Mouse (Mus musculus): Measurements from ENCODE around the gene Kcnc3.

Gene Kcnc3

GRCm38 (mm10) chr7:44626966-44627365 lies 36.5 kb downstream of the Kcnc3 start:
- no peak for DNase-seq (ENCODE audit: low spot score)

GRCm38 (mm10) chr7:44628402-44629034 lies 38.1 kb downstream of the Kcnc3 start:
- DNase-seq (ENCODE audit: low spot score) = no peak

GRCm38 (mm10) chr7:44630437-44630836 lies 40.0 kb downstream of the Kcnc3 start:
- no peak for DNase-seq (ENCODE audit: low spot score)

- DNase-seq (ENCODE audit: low spot score) = no peak
Observed at GRCm38 (mm10) chr7:44632676-44633075, 42.2 kb downstream of the Kcnc3 start.

GRCm38 (mm10) chr7:44633407-44633806 lies 42.9 kb downstream of the Kcnc3 start:
- DNase-seq (ENCODE audit: low spot score) = no peak

- no peak for DNase-seq (ENCODE audit: low spot score)
Observed at GRCm38 (mm10) chr7:44636684-44637083, 46.2 kb downstream of the Kcnc3 start.

GRCm38 (mm10) chr7:44638663-44639062 lies 48.2 kb downstream of the Kcnc3 start:
- no peak for DNase-seq (ENCODE audit: low spot score)

GRCm38 (mm10) chr7:44640843-44641605 lies 50.6 kb downstream of the Kcnc3 start:
- DNase-seq (ENCODE audit: low spot score) = no peak

- DNase-seq (ENCODE audit: low spot score) = peak; percentile 14
Observed at GRCm38 (mm10) chr7:44641887-44642286, 51.4 kb downstream of the Kcnc3 start.

GRCm38 (mm10) chr7:44645256-44645655 lies 54.8 kb downstream of the Kcnc3 start:
- DNase-seq (ENCODE audit: low spot score) = no peak

GRCm38 (mm10) chr7:44645951-44646350 lies 55.5 kb downstream of the Kcnc3 start:
- DNase-seq (ENCODE audit: low spot score) = no peak

- peak; percentile 38 for DNase-seq (ENCODE audit: low spot score)
Observed at GRCm38 (mm10) chr7:44647042-44647724, 56.7 kb downstream of the Kcnc3 start.

GRCm38 (mm10) chr7:44647729-44648128 lies 57.3 kb downstream of the Kcnc3 start:
- no peak for DNase-seq (ENCODE audit: low spot score)

- DNase-seq (ENCODE audit: low spot score) = no peak
Observed at GRCm38 (mm10) chr7:44649094-44649610, 58.7 kb downstream of the Kcnc3 start.

- DNase-seq (ENCODE audit: low spot score) = peak; percentile 28
Observed at GRCm38 (mm10) chr7:44649990-44650389, 59.5 kb downstream of the Kcnc3 start.

GRCm38 (mm10) chr7:44651416-44651815 lies 61.0 kb downstream of the Kcnc3 start:
- DNase-seq (ENCODE audit: low spot score) = no peak

GRCm38 (mm10) chr7:44653773-44654172 lies 63.3 kb downstream of the Kcnc3 start:
- DNase-seq (ENCODE audit: low spot score) = peak; percentile 25
